Mouse (Mus musculus) adrenal gland, postnatal 14 days (tissue): ENCODE data around the gene Clrn3. TPM values are rescaled to one million over a fixed set of nuclear protein-coding genes. Genes with fewer than 3 reads are reported as not detected.
"Not testable (repeated sequence)": the region's sequence is repeated elsewhere in the genome, so short reads cannot be mapped to it uniquely, and the experiment has no call there.

Experiments used
- DNase-seq: peaks from one replicate; pipeline ENCODE4 v3.0.0; 2021; ENCODE audit warnings: mixed read lengths
- long read RNA-seq, 2 experiments: library from polyadenylated mRNA; stranded (forward); transcript quantifications; one replicate each; pipeline ENCODE4 v2.0.0; 2021
- total RNA-seq: library from RNA; stranded (reverse); gene quantifications from 2 replicates; pipeline ENCODE4 v1.2.3, GENCODE M21; 2021

Clrn3 gene
- not detected in 2 replicates for total RNA-seq
- long read RNA-seq, experiment 1 = 0 reads
- long read RNA-seq, experiment 2 = 0 reads

GRCm38 (mm10) chr7:135528515-135528914 is at the start of gene Clrn3:
Clrn3 (minus strand) TSS chr7:135528654.
- no peak for DNase-seq

GRCm38 (mm10) chr7:135576329-135576728 is 47.9 kb upstream of the Clrn3 start:
- DNase-seq = no peak

- not testable (repeated sequence) for DNase-seq
These were observed 47.0 kb upstream of the Clrn3 start for GRCm38 (mm10) chr7:135575319-135576069.

GRCm38 (mm10) chr7:135571951-135572559 is 43.6 kb upstream of the Clrn3 start:
- DNase-seq = no peak

GRCm38 (mm10) chr7:135571392-135571791 is 42.9 kb upstream of the Clrn3 start:
- DNase-seq = no peak

GRCm38 (mm10) chr7:135568550-135568949 is 40.1 kb upstream of the Clrn3 start:
- no peak for DNase-seq

- DNase-seq = no peak
These were observed 39.1 kb upstream of the Clrn3 start for GRCm38 (mm10) chr7:135567582-135567981.

- DNase-seq = no peak
These were observed 37.6 kb upstream of the Clrn3 start for GRCm38 (mm10) chr7:135566013-135566412.

GRCm38 (mm10) chr7:135564022-135564421 is 35.6 kb upstream of the Clrn3 start:
- DNase-seq = no peak

GRCm38 (mm10) chr7:135560280-135560679 is 31.8 kb upstream of the Clrn3 start:
- no peak for DNase-seq

- no peak for DNase-seq
These were observed 28.4 kb upstream of the Clrn3 start for GRCm38 (mm10) chr7:135556663-135557402.

GRCm38 (mm10) chr7:135553550-135553949 is 25.1 kb upstream of the Clrn3 start:
- DNase-seq = no peak

- DNase-seq = peak; percentile 85
These were observed 23.1 kb upstream of the Clrn3 start for GRCm38 (mm10) chr7:135551547-135551946.

GRCm38 (mm10) chr7:135548434-135548833 is 20.0 kb upstream of the Clrn3 start:
- no peak for DNase-seq

- DNase-seq = no peak
These were observed 18.1 kb upstream of the Clrn3 start for GRCm38 (mm10) chr7:135546530-135546929.

GRCm38 (mm10) chr7:135545957-135546356 is 17.5 kb upstream of the Clrn3 start:
- no peak for DNase-seq

GRCm38 (mm10) chr7:135544321-135544720 is 15.9 kb upstream of the Clrn3 start:
- peak; percentile 48 for DNase-seq

GRCm38 (mm10) chr7:135543033-135543432 is 14.6 kb upstream of the Clrn3 start:
- no peak for DNase-seq

GRCm38 (mm10) chr7:135542235-135542634 is 13.8 kb upstream of the Clrn3 start:
- no peak for DNase-seq

GRCm38 (mm10) chr7:135539429-135539828 is 11.0 kb upstream of the Clrn3 start:
- peak; percentile 40 for DNase-seq

GRCm38 (mm10) chr7:135537948-135538741 is 9.7 kb upstream of the Clrn3 start:
- DNase-seq = peak; percentile 47

- DNase-seq = peak; percentile 93
These were observed 9.0 kb upstream of the Clrn3 start, which contains the start of gene Ptpre for GRCm38 (mm10) chr7:135537341-135537901. Ptpre (plus strand) TSS chr7:135537481.
